Mouse (Mus musculus) thymus, adult 2 months (tissue): Measurements from ENCODE around the gene Zfp316.

ENCODE experiments used
- CTCF ChIP-seq: fragments of 200-500 bp; IDR thresholded peaks from 2 replicates; pipeline ENCODE4 v1.5.1; 2012; ENCODE audit warnings: mild to moderate bottlenecking, control low read depth, low read length, moderate library complexity, borderline replicate concordance; ENCODE audit not compliant: control insufficient read depth, poor library complexity, insufficient read depth; ENCODE audit errors: extremely low read depth
- POLR2A ChIP-seq: fragments of 200-500 bp; IDR thresholded peaks from 2 replicates; pipeline ENCODE4 v1.6.1; 2012; ENCODE audit warnings: mild to moderate bottlenecking, low read length, control low read depth, moderate library complexity; ENCODE audit not compliant: control insufficient read depth, poor library complexity, insufficient read depth; ENCODE audit errors: extremely low read depth

DNA sequence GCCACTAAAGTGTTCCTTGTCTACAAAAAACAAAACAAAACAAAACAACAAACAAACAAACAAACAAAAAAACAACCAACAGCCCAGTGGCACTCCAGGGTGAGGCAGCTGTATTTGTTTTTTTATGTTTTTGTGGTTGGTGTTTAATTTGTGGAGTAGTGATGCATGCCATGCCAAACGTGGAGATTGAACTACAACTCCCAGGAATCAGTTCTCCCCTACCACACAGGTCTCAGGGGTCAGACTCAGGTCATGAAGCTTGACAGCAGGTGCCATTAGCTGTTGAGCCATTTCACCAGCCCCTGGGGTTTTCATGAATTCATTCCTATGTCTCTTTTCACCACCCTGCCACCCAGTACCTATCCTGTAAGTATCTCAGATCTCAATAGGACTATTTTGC, 4.4 kb downstream of the Zfp316 start:
- TF ChIP-seq POLR2A (no peak), CTCF (no peak)
